Mouse (Mus musculus) cortical plate, adult 2 months (tissue): ENCODE measurements around the gene Gm8126.
"Not testable (repeated sequence)": the region's sequence is repeated elsewhere in the genome, so short reads cannot be mapped to it uniquely, and the experiment has no call there.

ENCODE experiments used
- CTCF ChIP-seq: fragments of 200-500 bp; IDR thresholded peaks from 2 replicates; pipeline ENCODE4 v1.5.1; 2011; ENCODE audit warnings: mild to moderate bottlenecking, control low read depth, low read length; ENCODE audit not compliant: insufficient read depth; ENCODE audit errors: extremely low read depth
- POLR2A ChIP-seq: fragments of 200-500 bp; IDR thresholded peaks from 2 replicates; pipeline ENCODE4 v1.6.1; 2011; ENCODE audit warnings: mild to moderate bottlenecking, low read length, control low read depth; ENCODE audit not compliant: insufficient read depth; ENCODE audit errors: extremely low read depth

DNA sequence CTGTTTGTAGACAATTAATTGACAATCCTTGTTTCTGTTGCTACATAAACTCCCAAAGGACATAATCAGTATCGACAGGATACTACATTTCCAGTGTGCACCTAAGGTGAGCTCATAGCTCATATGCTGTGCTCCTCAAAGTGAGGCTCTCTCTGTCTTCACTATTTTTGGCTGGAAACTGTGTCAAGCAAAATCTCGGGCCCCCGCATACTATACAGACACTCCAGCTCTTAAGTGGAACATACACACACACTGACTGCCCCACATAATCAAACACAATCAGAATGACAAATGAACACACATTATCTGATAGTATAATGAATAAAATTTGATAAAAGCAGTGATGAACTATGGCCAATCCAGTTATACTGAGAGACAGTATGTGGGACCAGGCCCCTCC lies 20.2 kb downstream of the Gm8126 start:
- not testable (repeated sequence) for TF ChIP-seq POLR2A, CTCF
